Mouse (Mus musculus) right cerebral cortex, adult 18-20 months (tissue): ENCODE results near the gene Btbd35f20.
"Not testable (repeated sequence)": the region's sequence is repeated elsewhere in the genome, so short reads cannot be mapped to it uniquely, and the experiment has no call there.

ENCODE experiments used
- DNase-seq: peaks from one replicate; pipeline ENCODE4 v3.0.0; 2022; ENCODE audit warnings: mixed read lengths

The Btbd35f20 gene

GRCm38 (mm10) chrX:4291145-4291544 is at the start of gene Btbd35f20:
Gene Btbd35f20, minus strand, starts transcription at chrX:4291245.
- not testable (repeated sequence) for DNase-seq
